Mouse (Mus musculus) kidney, postnatal 0 days (tissue): ENCODE measurements around the gene Fbf1. TPM values are rescaled to one million over a fixed set of nuclear protein-coding genes. Genes with fewer than 3 reads are reported as not detected.

ENCODE experiments used
- ATAC-seq: fragments of 200-750 bp; cut with Nextera tagmentation; replicated peaks from 2 replicates; pipeline ENCODE4 v1.8.0; 2017; ENCODE audit warnings: low read depth, moderate number of reproducible peaks, moderate TSS enrichment, moderate library complexity; ENCODE audit not compliant: low FRiP score
- DNase-seq: peaks from one replicate; pipeline ENCODE4 v3.0.0-alpha.2; 2016; ENCODE audit warnings: low spot score
- H3K27ac ChIP-seq: fragments of 300-500 bp; sonication (generic); 2 replicates; pipeline ENCODE4 v1.5.1; 2014; ENCODE audit warnings: mild to moderate bottlenecking
- H3K27me3 ChIP-seq: fragments of 300-500 bp; sonication (generic); 2 replicates; pipeline ENCODE4 v1.6.1; 2014; ENCODE audit warnings: low read length, mixed read lengths; ENCODE audit not compliant: insufficient read depth
- H3K36me3 ChIP-seq: fragments of 300-500 bp; sonication (generic); 2 replicates; pipeline ENCODE4 v1.6.1; 2014; ENCODE audit warnings: low read length, mixed read lengths; ENCODE audit not compliant: insufficient read depth
- H3K4me1 ChIP-seq: fragments of 300-500 bp; sonication (generic); replicated peaks from 2 replicates; pipeline ENCODE4 v1.6.1; 2014; ENCODE audit warnings: antibody characterized with exemption, low read length, mixed read lengths; ENCODE audit not compliant: insufficient read depth
- H3K4me2 ChIP-seq: fragments of 300-500 bp; sonication (generic); 2 replicates; pipeline ENCODE4 v1.6.1; 2014; ENCODE audit warnings: mild to moderate bottlenecking, low read length, moderate library complexity, mixed read lengths
- H3K4me3 ChIP-seq: fragments of 300-500 bp; sonication (generic); replicated peaks from 2 replicates; pipeline ENCODE4 v1.5.1; 2014; ENCODE audit warnings: low read depth, low read length
- H3K9ac ChIP-seq: fragments of 300-500 bp; sonication (generic); 2 replicates; pipeline ENCODE4 v1.6.1; 2014; ENCODE audit warnings: low read depth, low read length
- H3K9me3 ChIP-seq: fragments of 300-500 bp; sonication (generic); replicated peaks from 2 replicates; pipeline ENCODE4 v1.6.1; 2016; ENCODE audit warnings: low read length, inconsistent platforms, mixed read lengths
- CTCF ChIP-seq: IDR thresholded peaks from 2 replicates; pipeline ENCODE4 v1.5.1; 2016; ENCODE audit warnings: antibody characterized with exemption, low read depth, mild to moderate bottlenecking, moderate library complexity
- WGBS: fragments of 180-500 bp; shearing (Covaris S2); extraction: QIAGEN DNeasy Blood & Tissue Kit; methylation state at CpG from one replicate; pipeline ENCODE4 v1.1.7; 2014; 5-methylcytosine and 5-hydroxymethylcytosine counted together
- polyA plus RNA-seq: library from polyadenylated mRNA; unstranded; fragments of >200 nt; fragmentation: Nextera tagmentation; extraction: Ambion mirVana; gene quantifications from 2 replicates; pipeline ENCODE4 v1.2.1, GENCODE M21; 2015

The Fbf1 gene
- polyA plus RNA-seq, 1 experiment from 2014 or later: 16.8 TPM

DNA sequence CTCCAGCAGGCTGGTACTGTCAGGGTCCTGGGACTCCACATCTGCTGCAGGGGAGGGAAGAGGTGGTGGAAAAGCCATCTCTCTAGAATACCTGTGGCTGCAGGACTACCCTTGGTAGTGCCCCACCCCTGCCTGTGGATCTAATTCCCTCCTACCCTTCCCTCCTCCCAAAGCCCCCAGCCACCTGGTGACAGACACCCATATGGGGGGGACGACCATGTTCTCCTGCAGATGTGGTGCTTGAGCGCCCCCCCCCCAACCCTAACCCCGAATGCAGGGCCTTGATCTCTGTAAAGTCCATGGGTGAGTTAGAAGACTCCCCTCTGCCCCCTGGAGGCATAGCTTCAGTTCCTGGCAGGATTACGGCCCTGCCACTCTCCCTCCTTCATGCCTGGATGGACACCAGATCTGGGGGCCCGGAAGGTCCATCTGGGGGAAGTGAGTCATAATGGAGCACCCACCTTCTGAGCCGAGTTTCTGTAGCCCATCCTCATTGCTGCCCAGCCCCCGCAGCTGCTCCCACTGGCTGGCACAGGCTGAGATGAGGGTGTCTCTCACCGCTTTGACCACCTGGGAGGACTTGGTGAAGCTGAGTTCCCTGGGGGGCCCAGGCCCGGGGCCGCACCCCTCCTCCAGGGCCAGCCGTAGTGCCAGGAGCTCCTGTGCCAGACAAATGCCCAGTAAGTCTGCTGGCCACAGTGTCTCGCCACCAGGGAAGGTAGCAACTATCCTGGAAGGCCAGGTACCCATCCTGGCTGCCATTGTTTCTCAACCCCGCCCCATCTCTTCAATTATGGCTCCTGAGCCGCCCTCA lies 60.8 kb downstream of the Fbf1 start:
- Histone ChIP-seq H3K4me1 (peaks cover 49% of the 10 kb centered on the region), H3K4me3 (peak overlapping the region; percentile 58)

GRCm38 (mm10) chr11:116106154-116106962 lies 61.6 kb downstream of the Fbf1 start:
- H3K4me2 ChIP-seq: peak overlapping the region; percentile 84
- peak; percentile 52 for DNase-seq
- no peak overlapping the region; the same call in 1 of the 2 replicates for H3K9ac ChIP-seq
- TF ChIP-seq CTCF: no peak
- no peaks in the 10 kb centered on the region for H3K27me3 ChIP-seq
- H3K9me3 ChIP-seq: no peaks in the 10 kb centered on the region
- WGBS: 23% methylated on average over 32 of the region's 32 CpGs
- peaks cover 57% of the 10 kb centered on the region for H3K4me1 ChIP-seq
- no peak overlapping the region for H3K4me3 ChIP-seq
- H3K27ac ChIP-seq: peak overlapping the region; percentile 81
- ATAC-seq: no peak
- no peaks in the 10 kb centered on the region; the same call in 1 of the 2 replicates for H3K36me3 ChIP-seq

More for the DNA sequence above, 60.8 kb downstream of the Fbf1 start:
- 22% methylated on average over 14 of the region's 14 CpGs for WGBS
- peak; percentile 48; the same call in 1 of the 2 replicates for TF ChIP-seq CTCF
- H3K36me3 ChIP-seq: no peaks in the 10 kb centered on the region; the same call in 1 of the 2 replicates
- H3K27ac ChIP-seq: peak overlapping the region; percentile 81
- no peaks in the 10 kb centered on the region for H3K9me3 ChIP-seq
- H3K9ac ChIP-seq: peak overlapping the region; percentile 73; the same call in 1 of the 2 replicates
- ATAC-seq (no peak), DNase-seq (no peak)
- peak overlapping the region; percentile 84 for H3K4me2 ChIP-seq
- no peaks in the 10 kb centered on the region for H3K27me3 ChIP-seq

- Histone ChIP-seq H3K27ac (no peak overlapping the region), H3K27me3 (no peaks in the 10 kb centered on the region), H3K9ac (no peak overlapping the region), H3K4me1 (peaks cover 61% of the 10 kb centered on the region), H3K9me3 (no peaks in the 10 kb centered on the region), H3K36me3 (no peaks in the 10 kb centered on the region; the same call in 1 of the 2 replicates), H3K4me2 (no peak overlapping the region), H3K4me3 (no peak overlapping the region)
- no peak for TF ChIP-seq CTCF
- DNase-seq (no peak), ATAC-seq (no peak)
- 81% methylated on average over 2 of the region's 2 CpGs for WGBS
Measured at GRCm38 (mm10) chr11:116105065-116105464, 62.9 kb downstream of the Fbf1 start.

- peak overlapping the region; percentile 1; the same call in 1 of the 2 replicates for H3K4me2 ChIP-seq
- no peaks in the 10 kb centered on the region; the same call in 1 of the 2 replicates for H3K36me3 ChIP-seq
- H3K9ac ChIP-seq: peak overlapping the region; percentile 5; the same call in 1 of the 2 replicates
- no peak overlapping the region for H3K4me3 ChIP-seq
- H3K27me3 ChIP-seq: no peaks in the 10 kb centered on the region
- H3K9me3 ChIP-seq: no peaks in the 10 kb centered on the region
- DNase-seq (peak; percentile 79), ATAC-seq (peak; percentile 53)
- H3K27ac ChIP-seq: peak overlapping the region; percentile 83
- H3K4me1 ChIP-seq: peaks cover 70% of the 10 kb centered on the region
- 24% methylated on average over 14 of the region's 14 CpGs for WGBS
- TF ChIP-seq CTCF: no peak
Measured at GRCm38 (mm10) chr11:116104006-116104646, 63.8 kb downstream of the Fbf1 start.

DNA sequence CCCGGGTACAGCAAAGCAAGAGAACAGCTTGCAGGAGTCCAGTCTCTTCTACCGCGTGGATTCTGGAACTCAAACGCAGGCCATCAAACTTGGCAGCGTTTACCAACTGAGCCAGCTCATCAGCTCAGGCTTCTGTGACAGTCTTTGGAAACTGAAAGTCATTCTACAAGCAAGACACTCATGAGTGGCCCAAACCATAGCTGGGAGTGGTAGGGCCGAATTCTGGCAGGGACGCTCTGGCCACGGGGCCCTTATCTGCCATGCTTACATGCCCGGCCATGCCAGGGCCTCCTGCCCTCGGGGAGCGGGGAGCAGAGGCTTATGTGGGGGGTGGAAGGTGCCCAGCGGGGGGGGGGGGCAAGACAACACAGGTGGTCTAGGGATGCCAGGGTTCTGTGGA lies 64.4 kb downstream of the Fbf1 start:
- Histone ChIP-seq H3K9me3 (no peaks in the 10 kb centered on the region), H3K27ac (peak overlapping the region; percentile 83), H3K4me2 (no peak overlapping the region), H3K4me1 (peaks cover 74% of the 10 kb centered on the region), H3K9ac (peak overlapping the region; percentile 5; the same call in 1 of the 2 replicates), H3K36me3 (no peaks in the 10 kb centered on the region; the same call in 1 of the 2 replicates), H3K4me3 (no peak overlapping the region), H3K27me3 (no peaks in the 10 kb centered on the region)
- ATAC-seq (no peak), DNase-seq (no peak)
- no peak for TF ChIP-seq CTCF
- WGBS: 62% methylated on average over 12 of the region's 12 CpGs

- no peak overlapping the region for H3K4me3 ChIP-seq
- peaks cover 68% of the 10 kb centered on the region for H3K4me1 ChIP-seq
- peak overlapping the region; percentile 95 for H3K27ac ChIP-seq
- H3K27me3 ChIP-seq: no peaks in the 10 kb centered on the region
- WGBS: 46% methylated on average over 3 of the region's 4 CpGs
- H3K36me3 ChIP-seq: no peaks in the 10 kb centered on the region; the same call in 1 of the 2 replicates
- DNase-seq: no peak
- TF ChIP-seq CTCF: no peak
- H3K4me2 ChIP-seq: no peak overlapping the region
- no peak overlapping the region; the same call in 1 of the 2 replicates for H3K9ac ChIP-seq
- ATAC-seq: no peak
- H3K9me3 ChIP-seq: no peaks in the 10 kb centered on the region
Measured at GRCm38 (mm10) chr11:116102472-116102871, 65.5 kb downstream of the Fbf1 start.
